Mouse (Mus musculus) right cerebral cortex, postnatal 36 days (tissue): ENCODE data around the gene Megf9.

Experiments
- DNase-seq, 2 experiments: peaks; one replicate each; pipeline ENCODE4 v3.0.0; 2022; ENCODE audit warnings: low spot score in 2 of 2, mixed read lengths in 1 of 2

The Megf9 gene

GRCm38 (mm10) chr4:70523346-70523745 lies 11.4 kb downstream of the Megf9 start:
- no peak for DNase-seq

- no peak for DNase-seq
These were observed 13.1 kb downstream of the Megf9 start for GRCm38 (mm10) chr4:70521506-70522292.

GRCm38 (mm10) chr4:70517646-70518045 lies 17.1 kb downstream of the Megf9 start:
- peak; percentile 26 to 63 for DNase-seq

- DNase-seq: no peak
These were observed 18.5 kb downstream of the Megf9 start for GRCm38 (mm10) chr4:70516289-70516688.

DNA sequence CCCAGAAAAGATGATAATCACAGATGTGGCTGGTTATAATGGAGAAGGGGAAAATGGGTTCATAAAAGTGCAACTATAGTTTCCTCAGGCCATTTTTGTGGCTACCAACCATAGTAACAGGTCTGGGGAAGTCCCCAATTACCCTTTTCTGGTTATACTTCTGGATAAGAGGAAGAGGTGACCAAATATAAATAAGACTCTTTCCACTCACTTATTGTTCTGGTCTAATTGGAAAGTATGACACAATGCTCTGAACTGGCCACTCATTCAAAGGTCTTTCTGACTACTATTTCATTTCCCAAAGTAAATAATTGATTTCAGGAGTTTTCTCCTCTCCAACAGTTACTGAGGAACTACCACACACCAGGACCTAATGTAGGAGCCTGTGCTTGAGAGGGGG lies 19.3 kb downstream of the Megf9 start:
- no peak for DNase-seq

DNA sequence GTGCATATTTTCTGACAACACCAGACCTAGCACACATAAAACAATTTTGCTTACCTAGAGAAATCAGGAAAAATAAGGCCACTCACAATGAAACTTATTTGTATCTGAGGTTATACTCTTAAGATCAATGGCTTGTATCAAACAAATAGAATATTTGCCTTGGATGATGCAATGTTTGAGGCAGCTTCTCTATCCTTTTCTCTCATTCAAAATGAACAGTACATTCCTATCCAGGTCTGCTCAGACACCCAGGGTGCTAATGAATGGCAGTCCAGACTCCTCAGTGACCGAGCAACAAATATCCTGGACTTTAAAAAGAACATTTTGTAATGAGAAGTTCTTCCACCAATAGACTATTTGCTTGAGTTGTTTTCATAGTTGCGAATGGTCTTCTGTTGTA lies 24.8 kb downstream of the Megf9 start:
- DNase-seq: no peak

DNA sequence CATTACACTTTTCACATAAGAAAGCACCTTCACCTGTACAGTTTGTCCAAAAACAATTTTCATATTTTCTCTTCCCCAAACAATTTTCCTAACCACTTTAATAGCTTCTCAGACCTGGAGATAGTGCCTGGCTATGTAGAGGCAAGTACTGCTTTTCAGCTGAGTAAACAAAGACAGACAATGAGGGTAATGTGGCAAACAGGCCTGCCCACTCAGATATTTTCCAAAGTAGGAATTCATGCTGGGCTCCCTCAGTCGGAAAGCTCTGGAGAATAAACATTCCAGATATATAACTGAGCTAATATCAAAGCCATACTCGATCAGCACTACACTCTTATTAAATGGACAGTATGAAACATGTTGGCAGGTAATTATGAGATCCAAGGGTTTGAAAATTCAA lies 25.2 kb downstream of the Megf9 start:
- no peak for DNase-seq

DNA sequence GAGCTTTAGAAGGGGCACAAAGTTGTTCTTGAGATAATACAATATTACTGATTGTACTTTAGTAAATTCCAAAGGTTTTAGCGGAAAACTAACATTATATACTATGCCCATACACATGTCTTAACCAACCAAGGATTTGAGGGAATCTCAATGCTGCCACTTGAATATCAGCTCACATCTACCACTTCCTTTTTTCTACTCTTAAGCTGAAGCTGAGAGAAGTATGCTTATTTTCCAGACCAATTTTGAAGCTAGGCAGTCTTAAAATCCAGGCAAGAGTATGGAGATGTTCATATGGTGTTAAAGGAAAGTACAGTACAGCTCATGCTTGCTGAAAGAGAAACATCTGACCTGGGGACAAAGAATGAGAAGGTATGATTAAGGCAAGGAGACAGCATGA lies 26.6 kb downstream of the Megf9 start:
- DNase-seq: no peak

GRCm38 (mm10) chr4:70505951-70506350 lies 28.8 kb downstream of the Megf9 start:
- DNase-seq: no peak

DNA sequence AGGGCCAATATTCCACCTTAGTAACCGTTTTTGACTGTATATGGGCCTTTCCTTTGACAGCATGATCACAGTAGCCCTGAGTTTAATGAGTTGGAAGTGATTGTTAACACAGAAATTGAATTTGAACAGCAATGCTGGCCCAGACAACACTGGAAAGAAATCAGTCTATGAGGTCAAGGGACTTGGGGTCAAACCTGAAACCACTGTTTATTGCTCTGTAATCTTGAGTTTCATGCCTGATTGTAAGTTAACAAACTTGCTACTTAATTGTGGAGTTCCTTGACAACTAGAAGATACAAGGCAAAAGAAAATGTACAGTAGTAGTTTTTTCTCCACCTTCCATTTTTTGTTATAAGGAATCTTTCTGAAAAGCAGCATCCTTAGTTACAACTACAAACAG lies 31.0 kb downstream of the Megf9 start:
- DNase-seq: no peak

DNA sequence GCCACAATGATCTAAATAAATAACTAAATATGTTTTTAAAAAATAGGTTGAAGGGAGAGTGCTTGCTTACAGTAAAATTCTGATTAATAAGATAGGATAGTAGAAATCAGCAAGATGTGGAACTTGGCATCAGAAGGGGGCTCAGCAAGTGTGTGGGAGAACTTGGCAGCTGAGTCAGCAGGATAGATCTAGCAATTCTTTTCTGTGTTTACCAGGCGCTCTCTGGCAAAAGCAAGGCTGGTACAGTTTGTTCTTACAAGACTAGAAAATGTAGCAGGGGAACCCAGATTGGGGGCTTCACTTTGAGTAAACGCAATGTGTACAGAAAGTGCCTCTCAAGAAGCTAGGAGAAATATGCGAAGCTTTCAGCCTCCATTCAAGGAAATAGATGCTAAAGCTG lies 35.5 kb downstream of the Megf9 start:
- peak; percentile 44 to 49 for DNase-seq

GRCm38 (mm10) chr4:70496978-70497377 lies 37.8 kb downstream of the Megf9 start:
- DNase-seq: no peak

GRCm38 (mm10) chr4:70489792-70490191 lies 45.0 kb downstream of the Megf9 start:
- no peak for DNase-seq

DNA sequence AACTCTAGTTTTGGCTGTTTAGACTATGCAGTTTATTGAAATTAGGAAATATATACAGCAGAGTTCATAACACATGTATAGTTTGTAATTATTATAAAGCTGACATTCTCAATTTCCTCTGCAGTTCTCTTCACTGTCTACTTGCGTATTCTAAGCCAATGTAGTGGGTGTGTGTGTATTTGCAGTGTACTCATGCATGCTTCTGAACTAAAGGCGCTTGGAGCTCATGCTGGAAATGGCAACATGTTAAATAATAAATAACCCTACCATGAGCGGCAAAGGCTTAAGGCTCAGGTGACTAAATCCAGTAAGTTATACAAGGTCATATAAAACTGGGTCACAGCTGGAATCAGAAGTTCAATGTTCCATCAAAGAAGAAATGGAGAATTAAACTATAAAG lies 46.4 kb downstream of the Megf9 start:
- DNase-seq: no peak

GRCm38 (mm10) chr4:70484134-70484533 lies 50.7 kb downstream of the Megf9 start:
- DNase-seq: no peak

DNA sequence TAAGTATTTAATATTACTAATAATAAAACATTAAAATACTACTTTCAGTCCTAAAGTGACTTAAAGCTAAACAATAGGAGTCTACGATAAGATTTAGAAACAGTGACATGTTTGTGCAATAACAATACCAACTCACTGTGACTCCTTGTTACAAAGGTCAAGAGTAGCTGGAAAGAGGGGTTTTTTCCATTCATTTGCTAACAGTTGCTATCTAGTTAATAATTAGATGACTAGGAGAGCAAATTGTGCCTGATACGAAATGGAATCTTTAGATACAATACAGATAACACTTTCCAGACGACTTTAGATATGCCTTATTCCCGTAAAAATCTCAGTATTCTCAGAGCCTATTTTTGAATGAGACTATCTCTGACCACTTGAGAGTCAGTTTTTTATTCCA lies 52.9 kb downstream of the Megf9 start:
- no peak for DNase-seq

DNA sequence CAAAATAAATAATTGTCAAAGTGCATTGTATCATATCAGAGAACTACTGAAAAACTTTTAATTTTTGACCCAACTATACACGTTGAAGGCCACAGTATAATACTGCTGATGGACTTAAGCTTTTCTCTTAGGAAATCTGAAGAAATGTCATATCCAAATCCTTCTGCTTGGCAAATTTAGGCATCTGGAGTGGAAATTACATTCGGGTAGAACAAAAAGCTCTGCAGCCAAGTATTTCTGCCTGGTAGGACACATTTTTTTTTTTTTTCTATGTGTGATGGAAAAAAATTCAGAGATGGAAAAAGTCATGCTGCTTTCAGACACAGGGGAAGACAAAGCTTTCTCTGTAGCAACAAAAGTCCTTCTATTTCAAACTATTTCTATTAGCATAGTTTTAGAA lies 63.4 kb downstream of the Megf9 start:
- DNase-seq: no peak

DNA sequence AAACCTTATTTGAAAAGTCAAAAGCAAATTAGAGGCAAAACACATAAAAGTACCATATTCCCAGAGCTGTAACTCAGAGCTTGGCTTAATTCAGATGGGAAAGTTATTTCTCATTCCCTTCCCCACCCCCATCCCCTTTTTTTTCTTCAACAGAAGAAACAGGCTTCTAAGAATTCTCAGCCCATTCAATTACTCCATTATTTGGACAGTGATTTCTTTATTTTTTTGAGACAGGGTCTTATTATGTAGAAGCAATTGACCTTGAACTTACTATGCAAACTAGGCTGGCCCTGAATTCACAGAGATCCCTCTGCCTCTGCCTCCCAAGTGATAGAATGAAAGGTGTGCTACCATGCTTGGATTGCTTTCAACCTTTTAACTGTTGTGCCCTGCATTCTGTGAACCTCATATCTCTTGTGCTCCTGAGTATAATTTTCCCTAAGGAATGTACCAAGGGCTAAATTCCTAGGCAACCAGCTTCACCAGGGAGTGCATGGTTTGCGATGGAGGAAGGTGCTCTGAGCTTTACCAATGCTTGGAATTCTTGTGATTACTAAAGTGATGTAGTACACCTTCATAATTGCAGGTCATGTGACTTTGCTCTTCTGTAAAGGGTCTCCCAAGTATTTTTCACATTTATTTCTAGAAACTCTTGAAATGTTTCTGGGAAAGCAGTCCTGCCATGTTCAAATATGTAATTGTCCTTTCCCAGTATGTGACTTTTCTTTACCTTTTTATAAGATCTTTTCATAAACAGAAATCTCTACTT lies 68.7 kb downstream of the Megf9 start:
- DNase-seq: no peak

GRCm38 (mm10) chr4:70463302-70463701 lies 71.5 kb downstream of the Megf9 start:
- DNase-seq: no peak

DNA sequence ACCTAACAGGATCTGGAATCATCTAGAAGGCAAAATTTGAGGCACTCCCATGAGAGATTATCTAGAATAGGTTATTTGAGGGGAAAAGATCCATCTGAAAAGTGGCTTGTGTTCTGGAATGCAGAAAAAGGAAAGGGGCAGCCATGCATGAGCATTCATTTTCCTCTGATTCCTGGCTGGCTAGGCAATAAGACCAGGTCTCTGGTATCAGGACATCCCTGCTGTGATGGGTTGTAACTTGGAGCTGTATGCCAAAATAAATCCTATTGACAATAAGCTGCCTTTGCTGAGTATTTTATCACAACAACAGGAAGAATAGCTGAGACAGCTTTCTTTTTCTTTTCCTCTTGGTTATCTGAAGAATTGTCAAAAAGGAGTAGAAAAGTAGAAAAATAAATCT lies 73.4 kb downstream of the Megf9 start:
- no peak for DNase-seq

DNA sequence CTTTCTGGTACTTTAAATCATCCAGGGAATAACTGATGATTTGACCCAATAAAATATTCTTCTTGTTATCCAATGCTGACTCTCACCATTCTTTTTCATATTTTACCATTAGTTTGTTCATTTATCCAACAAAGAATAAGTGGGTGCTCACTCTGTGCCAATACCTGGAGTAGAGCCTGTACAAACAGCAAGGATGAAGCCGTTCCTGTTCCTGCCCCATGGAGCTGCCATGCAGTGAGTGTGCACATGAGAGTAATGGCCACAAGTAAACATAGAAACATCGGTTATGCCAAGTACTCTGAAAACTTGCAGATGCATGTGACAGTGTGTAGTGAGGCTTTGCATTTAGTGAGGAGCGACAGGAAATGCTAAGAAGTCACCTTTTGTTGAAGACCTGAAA lies 82.6 kb downstream of the Megf9 start:
- DNase-seq: no peak

GRCm38 (mm10) chr4:70451750-70452149 lies 83.0 kb downstream of the Megf9 start:
- DNase-seq: peak in 1 of 2 experiments; percentile 18

DNA sequence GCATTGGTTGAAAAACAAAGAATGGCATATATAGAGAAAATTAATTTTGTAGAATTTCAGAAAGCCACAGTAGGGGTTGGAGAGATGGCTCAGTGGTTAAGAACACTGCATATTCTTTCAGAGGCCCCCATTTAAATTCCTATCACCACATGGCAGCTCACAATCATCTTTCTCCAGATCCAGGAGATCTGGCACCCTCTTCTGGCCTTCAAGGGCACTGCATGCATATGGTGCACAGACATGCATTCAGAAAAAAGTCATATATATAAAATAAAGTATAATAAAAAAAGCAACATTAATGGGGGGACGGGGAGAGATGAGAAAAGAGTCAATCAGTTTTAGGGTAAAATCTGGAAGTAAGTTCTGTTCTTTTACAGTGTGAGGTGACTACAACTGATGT lies 85.1 kb downstream of the Megf9 start:
- DNase-seq: no peak
